Mouse (Mus musculus): ENCODE measurements around the gene Tcf20. TPM values are rescaled to one million over a fixed set of nuclear protein-coding genes. Genes with fewer than 3 reads are reported as not detected.

Gene Tcf20
- total and polyA plus RNA-seq, 2 experiments from 2014 or later: 3.0 to 36.7 TPM

DNA sequence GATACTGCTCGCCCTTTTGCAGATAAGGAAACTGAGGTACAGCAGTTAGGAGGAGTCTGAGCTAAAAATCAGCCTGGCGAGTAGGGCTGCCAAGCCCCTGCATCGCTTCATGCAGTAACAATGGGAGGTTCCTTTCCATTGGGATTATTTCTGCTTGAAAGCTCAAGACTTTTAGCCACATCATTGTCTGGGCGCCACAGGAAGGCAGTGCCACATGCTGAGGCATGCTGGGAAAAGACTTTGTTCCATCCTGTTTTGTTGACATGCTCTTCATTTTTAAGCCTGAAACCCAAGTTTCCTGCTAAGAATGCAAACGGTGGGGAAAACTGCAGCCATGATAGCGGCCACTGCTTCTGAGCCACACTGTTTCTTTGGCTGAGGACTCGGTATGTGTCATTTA is 83.1 kb downstream of the Tcf20 start:
- Histone ChIP-seq H3K9ac (replicated peaks; ENCODE audit: low read depth, low read length) (no peak overlapping the region), H3K27me3 (ENCODE audit: control insufficient read depth, insufficient read depth, low read length) (no peaks in the 10 kb centered on the region), H3K4me2 (ENCODE audit: low read depth, low read length) (no peak overlapping the region), H3K4me1 (ENCODE audit: control insufficient read depth, insufficient read depth) (peaks cover 24% of the 10 kb centered on the region), H3K4me3 (ENCODE audit: low read depth, low read length) (no peak overlapping the region), H3K36me3 (replicated peaks; ENCODE audit: control insufficient read depth, insufficient read depth, low read length) (no peaks in the 10 kb centered on the region), H3K27ac (ENCODE audit: low read depth) (no peak overlapping the region), H3K9me3 (replicated peaks; ENCODE audit: control insufficient read depth, low read length) (no peaks in the 10 kb centered on the region)
- WGBS: 64% methylated on average over 7 of the region's 7 CpGs
- no peak for DNase-seq (ENCODE audit: low spot score)
- no peak for ATAC-seq (ENCODE audit: insufficient read depth, low read depth)
- TF ChIP-seq CTCF (IDR thresholded peaks at IDR 0.05; ENCODE audit: low read depth) (no peak), EP300 (IDR thresholded peaks at IDR 0.05; ENCODE audit: low read depth) (no peak)

DNA sequence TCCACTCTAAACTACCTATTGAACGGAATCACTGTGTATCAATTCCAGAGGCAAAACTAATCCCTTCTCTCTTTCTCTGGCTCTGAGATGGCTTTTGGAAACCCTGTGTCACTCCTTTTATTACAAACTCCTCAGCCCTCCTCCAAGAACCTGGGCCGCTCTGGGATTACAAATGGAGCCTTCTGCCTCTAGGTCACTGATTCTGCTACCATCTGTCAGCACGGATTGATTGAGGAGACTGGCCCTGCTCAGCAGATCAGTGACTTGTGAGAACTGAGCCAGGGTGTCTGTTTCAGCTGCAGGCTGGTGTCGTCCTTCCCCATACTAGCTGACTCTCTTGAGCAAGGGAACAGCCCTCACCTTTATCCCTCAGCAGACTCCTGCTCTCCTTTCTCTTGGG is 85.2 kb downstream of the Tcf20 start:
- H3K36me3 ChIP-seq (replicated peaks; ENCODE audit: control insufficient read depth, insufficient read depth, low read length): no peaks in the 10 kb centered on the region
- DNase-seq (ENCODE audit: low spot score) (no peak), ATAC-seq (ENCODE audit: insufficient read depth, low read depth) (no peak)
- 80% methylated on average over 4 of the region's 4 CpGs for WGBS
- H3K27ac ChIP-seq (ENCODE audit: low read depth): no peak overlapping the region
- H3K4me1 ChIP-seq (ENCODE audit: control insufficient read depth, insufficient read depth): peaks cover 35% of the 10 kb centered on the region
- H3K9ac ChIP-seq (replicated peaks; ENCODE audit: low read depth, low read length): no peak overlapping the region
- no peak overlapping the region for H3K4me2 ChIP-seq (ENCODE audit: low read depth, low read length)
- H3K9me3 ChIP-seq (replicated peaks; ENCODE audit: control insufficient read depth, low read length): no peaks in the 10 kb centered on the region
- no peaks in the 10 kb centered on the region for H3K27me3 ChIP-seq (ENCODE audit: control insufficient read depth, insufficient read depth, low read length)
- H3K4me3 ChIP-seq (ENCODE audit: low read depth, low read length): no peak overlapping the region
- TF ChIP-seq CTCF (IDR thresholded peaks at IDR 0.05; ENCODE audit: low read depth) (no peak), EP300 (IDR thresholded peaks at IDR 0.05; ENCODE audit: low read depth) (no peak)

DNA sequence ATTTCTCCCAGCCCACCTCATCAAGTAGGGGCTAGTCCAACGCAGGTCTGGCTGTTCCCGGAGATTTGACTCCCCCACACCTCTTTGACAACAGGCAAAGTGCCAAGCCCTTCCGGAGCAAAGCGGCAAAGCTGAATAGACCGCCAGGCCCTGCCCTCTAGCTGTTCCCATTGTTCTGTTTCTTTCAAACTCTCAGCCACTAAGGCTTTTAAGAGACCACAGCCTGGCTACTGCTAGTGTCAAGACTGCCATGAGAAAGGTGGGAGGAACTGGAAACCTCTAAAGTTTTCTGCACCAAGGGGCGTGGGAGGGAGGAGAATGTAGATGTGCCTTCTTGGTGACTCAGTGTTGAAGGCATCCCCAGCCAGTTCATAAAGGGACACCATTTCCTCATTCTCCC is 86.4 kb downstream of the Tcf20 start:
- 12% methylated on average over 6 of the region's 6 CpGs for WGBS
- ATAC-seq (ENCODE audit: insufficient read depth, low read depth) (no peak), DNase-seq (ENCODE audit: low spot score) (no peak)
- H3K27me3 ChIP-seq (ENCODE audit: control insufficient read depth, insufficient read depth, low read length): no peaks in the 10 kb centered on the region
- no peaks in the 10 kb centered on the region for H3K36me3 ChIP-seq (replicated peaks; ENCODE audit: control insufficient read depth, insufficient read depth, low read length)
- H3K9me3 ChIP-seq (replicated peaks; ENCODE audit: control insufficient read depth, low read length): no peaks in the 10 kb centered on the region
- H3K4me2 ChIP-seq (ENCODE audit: low read depth, low read length): no peak overlapping the region
- H3K9ac ChIP-seq (replicated peaks; ENCODE audit: low read depth, low read length): no peak overlapping the region
- no peak overlapping the region for H3K4me3 ChIP-seq (ENCODE audit: low read depth, low read length)
- peaks cover 41% of the 10 kb centered on the region for H3K4me1 ChIP-seq (ENCODE audit: control insufficient read depth, insufficient read depth)
- no peak for TF ChIP-seq EP300 (IDR thresholded peaks at IDR 0.05; ENCODE audit: low read depth)
- TF ChIP-seq CTCF (IDR thresholded peaks at IDR 0.05; ENCODE audit: low read depth): no peak
- no peak overlapping the region for H3K27ac ChIP-seq (ENCODE audit: low read depth)

DNA sequence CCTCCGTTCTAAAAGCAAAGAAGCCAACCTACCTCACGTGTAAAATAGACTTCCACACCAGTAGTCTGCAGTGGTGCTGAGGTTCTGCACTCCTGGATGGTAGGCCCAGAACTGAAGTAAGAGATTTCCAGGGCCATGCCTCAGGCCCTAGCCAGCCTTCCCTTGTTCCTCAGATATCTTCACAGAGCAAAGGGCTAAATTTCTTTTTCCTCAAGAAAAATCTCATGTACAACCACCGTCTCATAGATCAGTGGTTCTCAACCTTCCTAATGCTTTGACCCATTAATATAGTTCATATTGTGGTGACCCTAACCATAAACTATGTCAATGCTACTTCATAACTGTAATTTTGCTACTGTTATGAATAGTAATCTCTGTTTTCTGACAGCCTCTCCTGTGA is 87.3 kb downstream of the Tcf20 start:
- peak overlapping the region; percentile 86 for H3K4me3 ChIP-seq (ENCODE audit: low read depth, low read length)
- H3K4me2 ChIP-seq (ENCODE audit: low read depth, low read length): peak overlapping the region; percentile 92
- no peaks in the 10 kb centered on the region for H3K36me3 ChIP-seq (replicated peaks; ENCODE audit: control insufficient read depth, insufficient read depth, low read length)
- no peaks in the 10 kb centered on the region for H3K9me3 ChIP-seq (replicated peaks; ENCODE audit: control insufficient read depth, low read length)
- H3K9ac ChIP-seq (replicated peaks; ENCODE audit: low read depth, low read length): 0 out of 2 replicates have a peak overlapping the region, but pooled peaks have one; percentile 7
- H3K27ac ChIP-seq (ENCODE audit: low read depth): peak overlapping the region; percentile 89; the same call in 1 of the 2 replicates
- H3K4me1 ChIP-seq (ENCODE audit: control insufficient read depth, insufficient read depth): peaks cover 37% of the 10 kb centered on the region
- WGBS: 48% methylated on average over 3 of the region's 3 CpGs
- no peak for ATAC-seq (ENCODE audit: insufficient read depth, low read depth)
- H3K27me3 ChIP-seq (ENCODE audit: control insufficient read depth, insufficient read depth, low read length): no peaks in the 10 kb centered on the region
- TF ChIP-seq EP300 (IDR thresholded peaks at IDR 0.05; ENCODE audit: low read depth) (no peak), CTCF (IDR thresholded peaks at IDR 0.05; ENCODE audit: low read depth) (no peak)
- no peak for DNase-seq (ENCODE audit: low spot score)

- Histone ChIP-seq H3K27ac (ENCODE audit: low read depth) (peak overlapping the region; percentile 89), H3K4me3 (ENCODE audit: low read depth, low read length) (peak overlapping the region; percentile 86), H3K27me3 (ENCODE audit: control insufficient read depth, insufficient read depth, low read length) (no peaks in the 10 kb centered on the region), H3K9ac (replicated peaks; ENCODE audit: low read depth, low read length) (peak overlapping the region; percentile 91), H3K4me2 (ENCODE audit: low read depth, low read length) (peak overlapping the region; percentile 92), H3K36me3 (replicated peaks; ENCODE audit: control insufficient read depth, insufficient read depth, low read length) (no peaks in the 10 kb centered on the region), H3K4me1 (ENCODE audit: control insufficient read depth, insufficient read depth) (peaks cover 41% of the 10 kb centered on the region), H3K9me3 (replicated peaks; ENCODE audit: control insufficient read depth, low read length) (no peaks in the 10 kb centered on the region)
- DNase-seq (ENCODE audit: low spot score) (peak; percentile 75), ATAC-seq (ENCODE audit: insufficient read depth, low read depth) (peak; percentile 95)
- TF ChIP-seq EP300 (IDR thresholded peaks at IDR 0.05; ENCODE audit: low read depth): no peak
- no peak for TF ChIP-seq CTCF (IDR thresholded peaks at IDR 0.05; ENCODE audit: low read depth)
- WGBS: 3% methylated on average over 28 of the region's 56 CpGs
Observed at GRCm38 (mm10) chr15:82899676-82900301, 87.9 kb downstream of the Tcf20 start.
